Mouse (Mus musculus): ENCODE results near the gene Moap1.

The Moap1 gene

DNA sequence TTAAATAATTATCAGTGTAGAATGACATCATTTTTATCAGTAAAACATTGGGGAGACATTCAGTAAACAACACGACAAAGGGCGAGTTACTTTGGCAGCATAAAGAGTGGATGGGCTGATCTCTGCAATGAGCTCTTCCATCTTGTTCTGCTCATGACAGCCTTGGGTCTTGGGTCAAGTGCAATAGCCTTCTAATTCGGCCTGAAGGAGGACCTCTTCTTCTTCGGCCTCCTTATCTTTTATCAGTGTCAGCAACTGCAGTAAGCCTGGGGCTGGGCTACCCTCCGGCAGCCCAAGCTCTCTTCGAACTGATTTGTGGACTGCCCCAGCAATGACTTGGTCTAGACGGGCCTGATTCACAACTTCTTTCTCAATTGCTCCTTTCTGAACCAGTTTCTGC is 1.4 kb downstream of the Moap1 start:
- no peak for DNase-seq (ENCODE audit: low spot score)

- DNase-seq (ENCODE audit: low spot score) = no peak
Measured at GRCm38 (mm10) chr12:102740285-102740684, 3.2 kb downstream of the Moap1 start.

- DNase-seq (ENCODE audit: low spot score) = no peak
Measured at GRCm38 (mm10) chr12:102739096-102739495, 4.4 kb downstream of the Moap1 start.

- DNase-seq (ENCODE audit: low spot score) = no peak
Measured at GRCm38 (mm10) chr12:102733381-102733780, 10.1 kb downstream of the Moap1 start.

- DNase-seq (ENCODE audit: low spot score) = no peak
Measured at GRCm38 (mm10) chr12:102730798-102731619, 12.5 kb downstream of the Moap1 start.

DNA sequence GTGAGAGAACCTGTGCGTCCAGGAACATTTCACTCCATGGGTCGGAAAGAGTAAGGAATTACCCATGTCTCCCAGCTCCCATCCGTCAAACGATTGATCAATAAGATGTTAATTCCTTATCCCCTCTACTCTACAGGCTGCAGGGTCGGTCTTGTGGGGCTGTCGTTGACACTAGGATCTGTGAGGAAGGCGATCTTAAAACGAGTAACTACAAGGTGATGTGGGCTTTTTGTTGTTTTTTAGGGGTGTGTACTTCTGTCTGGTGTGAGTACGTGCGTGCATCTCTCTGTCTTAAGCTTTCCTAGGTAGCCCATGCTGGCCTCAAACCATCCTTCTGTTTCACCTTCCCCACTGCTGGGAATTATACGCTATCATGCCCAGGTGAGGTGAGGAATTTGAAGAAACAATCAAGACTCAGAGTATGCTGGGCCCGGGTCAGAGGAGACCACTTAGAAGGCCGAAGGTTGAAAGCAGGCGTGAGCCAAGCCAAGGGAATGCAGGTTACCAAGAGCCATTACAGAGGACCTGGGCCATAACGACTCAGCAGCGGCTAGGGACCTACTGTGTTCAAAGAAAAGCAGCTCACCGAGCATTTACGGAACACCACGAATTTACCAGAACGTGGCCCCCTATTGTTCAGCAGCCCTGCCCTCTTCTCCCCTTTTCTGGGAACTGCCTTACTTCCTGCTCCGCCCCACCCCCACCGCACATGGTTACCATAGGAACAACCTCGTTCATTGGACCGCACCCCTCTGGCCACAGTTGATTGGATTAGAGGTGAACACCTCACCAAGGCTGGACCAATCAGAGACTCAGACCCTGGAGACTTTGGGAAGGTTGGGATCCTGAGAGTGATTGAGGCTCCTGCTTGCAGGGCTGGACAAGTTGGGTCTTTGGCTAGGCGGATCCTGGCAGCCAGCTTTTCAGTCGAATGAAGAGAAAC is 13.3 kb downstream of the Moap1 start:
- DNase-seq (ENCODE audit: low spot score) = no peak

DNA sequence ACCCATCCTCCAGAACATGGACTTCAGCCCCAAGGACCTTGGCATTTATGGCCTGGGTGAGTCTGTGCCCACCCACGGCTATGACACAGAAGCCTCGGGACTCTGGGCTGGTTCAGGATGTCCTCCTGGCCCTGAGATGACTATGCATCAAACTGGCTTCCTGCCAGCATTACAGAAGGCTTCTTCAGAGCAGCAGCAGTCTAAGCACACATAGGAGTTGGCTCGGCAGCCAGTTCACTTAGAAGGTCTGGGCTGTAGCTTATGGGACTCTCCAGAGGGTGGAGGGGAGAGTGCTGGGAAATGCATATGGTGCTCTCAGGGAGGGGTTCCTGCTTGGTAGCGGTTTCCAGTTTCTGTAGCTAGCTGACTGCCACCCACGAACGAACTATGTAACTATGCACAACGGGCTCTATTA is 17.7 kb downstream of the Moap1 start:
- DNase-seq (ENCODE audit: low spot score) = no peak

DNA sequence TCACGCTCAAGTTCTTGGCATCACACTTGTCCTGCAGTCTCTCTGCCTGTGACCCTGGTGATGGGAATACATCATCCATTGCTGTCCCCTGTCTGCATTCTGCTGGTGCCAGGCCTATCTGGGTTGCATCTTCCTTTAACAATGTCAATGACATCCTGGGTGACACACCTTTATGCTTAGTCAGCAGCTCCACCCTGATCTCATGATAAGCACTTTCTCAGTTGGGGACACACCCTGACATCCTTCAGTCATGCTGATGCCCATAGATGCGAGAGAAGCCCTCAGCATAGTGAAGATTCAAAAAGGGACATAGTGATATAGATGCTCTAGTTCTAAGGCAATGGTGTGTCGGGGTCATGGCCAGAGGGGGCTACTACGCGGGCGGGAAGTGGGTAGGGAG is 18.3 kb downstream of the Moap1 start:
- DNase-seq (ENCODE audit: low spot score) = no peak

- DNase-seq (ENCODE audit: low spot score) = no peak
Measured at GRCm38 (mm10) chr12:102723861-102724260, 19.6 kb downstream of the Moap1 start.

- DNase-seq (ENCODE audit: low spot score) = no peak
Measured at GRCm38 (mm10) chr12:102722966-102723365, 20.5 kb downstream of the Moap1 start.

DNA sequence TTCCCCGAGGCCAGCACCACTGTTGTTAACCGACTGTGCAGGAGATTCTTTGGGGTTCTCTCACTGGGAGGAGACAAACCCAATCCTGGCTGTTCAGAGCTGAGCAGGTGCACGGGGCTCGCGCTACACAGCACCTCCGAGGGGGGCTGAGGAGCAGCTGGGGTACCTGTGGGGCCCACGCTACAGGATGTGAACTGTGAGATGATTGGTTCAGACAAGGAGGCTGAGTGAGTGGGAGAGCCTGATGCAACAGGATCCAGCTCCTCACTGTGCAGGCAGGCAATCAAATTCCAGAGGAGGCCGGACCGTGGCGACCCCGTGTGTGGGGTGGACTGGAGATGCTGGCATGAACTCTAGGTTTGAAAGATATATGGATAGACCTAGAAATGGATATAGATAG is 21.0 kb downstream of the Moap1 start:
- no peak for DNase-seq (ENCODE audit: low spot score)

GRCm38 (mm10) chr12:102719552-102720315 is 23.7 kb downstream of the Moap1 start:
- no peak for DNase-seq (ENCODE audit: low spot score)

GRCm38 (mm10) chr12:102714654-102715395 is 28.6 kb downstream of the Moap1 start:
- DNase-seq (ENCODE audit: low spot score) = no peak

DNA sequence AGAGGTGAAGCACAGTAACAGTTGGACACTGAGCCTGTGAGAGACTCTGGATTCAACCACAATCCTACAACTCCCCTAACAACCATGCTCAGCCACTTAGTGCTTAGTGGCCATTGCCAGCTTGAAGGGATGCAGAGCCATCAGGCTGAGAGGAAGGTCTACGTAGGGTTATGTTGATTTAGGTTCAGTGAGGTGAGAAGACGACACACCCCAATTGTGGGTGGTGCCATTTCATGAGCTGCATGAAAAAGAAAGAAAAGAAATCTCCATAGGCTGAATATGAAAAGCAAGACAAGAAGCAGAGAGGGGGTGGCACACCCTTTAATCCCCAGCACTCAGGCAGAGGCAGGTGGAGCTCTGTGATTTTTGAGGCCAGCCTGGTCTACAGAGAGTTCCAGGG is 29.3 kb downstream of the Moap1 start:
- no peak for DNase-seq (ENCODE audit: low spot score)

GRCm38 (mm10) chr12:102713153-102713865 is 30.2 kb downstream of the Moap1 start:
- DNase-seq (ENCODE audit: low spot score) = no peak

DNA sequence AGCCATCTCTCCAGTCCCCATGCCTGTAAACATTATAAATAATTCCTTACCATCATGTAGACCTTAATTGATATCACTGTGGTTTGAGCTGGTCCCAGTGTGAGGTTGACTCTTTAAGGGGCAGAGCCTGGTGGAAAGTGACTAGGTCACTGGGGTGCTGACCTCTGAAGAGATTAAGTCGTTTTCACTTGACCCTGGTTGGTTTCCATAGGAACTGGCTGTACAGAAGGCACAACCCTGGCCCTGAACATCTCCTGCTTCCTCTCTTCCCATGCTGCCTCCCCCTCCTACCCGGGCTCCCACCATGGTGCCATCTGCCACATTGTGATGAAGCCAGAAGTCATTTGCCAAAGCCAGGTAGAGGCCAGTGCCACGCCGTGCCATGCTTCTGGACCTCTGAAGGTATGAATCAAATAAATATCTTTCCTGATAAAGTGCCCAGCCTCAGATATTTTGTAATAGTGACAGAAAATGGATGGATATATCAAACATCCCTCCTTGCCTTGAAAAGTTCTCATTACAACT is 32.5 kb downstream of the Moap1 start:
- DNase-seq (ENCODE audit: low spot score) = no peak

DNA sequence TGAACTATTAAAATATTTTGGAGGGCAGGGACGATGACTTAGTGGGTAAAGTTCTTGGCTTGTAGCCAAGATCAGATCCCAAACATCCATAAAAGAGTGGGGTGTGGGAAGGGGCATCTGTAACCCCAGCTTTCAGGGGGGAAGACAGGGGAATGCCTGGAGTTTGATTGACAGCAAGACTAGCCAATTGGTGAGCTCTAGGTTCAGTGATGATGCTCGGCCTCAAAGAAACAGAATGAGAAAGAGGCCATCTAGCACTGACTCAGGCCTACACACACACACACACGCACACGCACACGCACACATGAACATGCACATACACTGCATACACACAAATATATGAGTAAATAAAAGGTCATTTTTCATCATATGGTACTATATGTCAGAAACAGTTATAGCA is 33.6 kb downstream of the Moap1 start:
- DNase-seq (ENCODE audit: low spot score) = no peak

- DNase-seq (ENCODE audit: low spot score) = no peak
Measured at GRCm38 (mm10) chr12:102708220-102708619, 35.2 kb downstream of the Moap1 start.

DNA sequence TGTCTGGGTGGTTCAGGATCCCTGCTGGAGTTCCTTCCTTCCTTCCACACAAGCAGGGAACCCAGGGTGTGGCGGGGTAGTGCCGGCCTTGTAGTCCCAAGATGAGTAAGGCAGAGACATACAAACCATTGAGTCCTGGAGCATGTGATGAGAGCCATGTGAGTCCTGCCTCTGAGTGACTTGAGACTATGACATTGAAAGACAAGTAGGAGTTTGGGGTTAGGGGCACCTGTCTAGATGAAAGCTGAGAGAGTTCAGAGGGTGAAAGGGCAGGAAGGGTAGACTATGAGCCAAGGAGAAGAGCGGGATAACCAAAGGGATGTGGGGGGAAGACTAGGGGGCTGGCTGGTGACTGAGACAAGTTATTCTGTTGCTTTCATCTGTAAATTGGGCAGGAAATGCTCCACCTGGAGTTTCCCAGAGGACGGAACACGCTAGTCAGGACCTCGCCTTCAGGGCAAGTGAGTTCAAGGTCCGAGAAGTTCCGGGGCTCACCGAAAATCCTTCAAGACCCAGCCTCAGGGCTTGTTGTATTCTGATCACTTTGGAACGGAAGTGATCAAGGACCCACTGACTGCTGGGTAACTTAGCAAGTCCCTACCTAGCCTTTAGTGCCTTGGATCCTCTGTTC is 36.5 kb downstream of the Moap1 start:
- DNase-seq (ENCODE audit: low spot score) = no peak

Measured in layer of hippocampus, adult 9-10 months (tissue).